Mouse (Mus musculus) ES-E14 (cell line): ENCODE measurements around the gene Scaf11.

Experiments used
- CHD2 ChIP-seq: IDR thresholded peaks from 2 replicates; pipeline ENCODE4 v1.6.1; 2014; ENCODE audit warnings: mild to moderate bottlenecking, low read depth, low read length, inconsistent platforms
- HCFC1 ChIP-seq: IDR thresholded peaks from 2 replicates; pipeline ENCODE4 v1.6.1; 2012; ENCODE audit warnings: low read length, inconsistent platforms, borderline replicate concordance; ENCODE audit not compliant: insufficient read depth

- TF ChIP-seq HCFC1: no peak
- TF ChIP-seq CHD2: no peak
Observed at GRCm38 (mm10) chr15:96480822-96481221, 20.2 kb upstream of the Scaf11 start.
